Mouse (Mus musculus) lung, embryonic 16.5 days (tissue): Measurements from ENCODE around the gene Susd6. TPM values are rescaled to one million over a fixed set of nuclear protein-coding genes. Genes with fewer than 3 reads are reported as not detected.
A peak's percentile ranks its signal among the peaks of the same experiment; 100 is the strongest.
"Not testable (repeated sequence)": the region's sequence is repeated elsewhere in the genome, so short reads cannot be mapped to it uniquely, and the experiment has no call there.

Source experiments
- ATAC-seq: fragments of 200-750 bp; cut with Nextera tagmentation; 2 replicates; pipeline ENCODE4 v1.8.0; 2017; ENCODE audit warnings: low read depth, mild to moderate bottlenecking, moderate library complexity
- H3K27ac ChIP-seq: fragments of 300-500 bp; sonication (generic); 2 replicates; pipeline ENCODE4 v1.5.1; 2014; ENCODE audit warnings: mild to moderate bottlenecking, control low read depth, low read length
- H3K27me3 ChIP-seq: fragments of 300-500 bp; sonication (generic); 2 replicates; pipeline ENCODE4 v1.6.1; 2014; ENCODE audit warnings: low read depth, low read length, mixed read lengths; ENCODE audit not compliant: control insufficient read depth, insufficient read depth
- H3K36me3 ChIP-seq: fragments of 300-500 bp; sonication (generic); 2 replicates; pipeline ENCODE4 v1.6.1; 2014; ENCODE audit warnings: low read length; ENCODE audit not compliant: control insufficient read depth, insufficient read depth
- H3K4me1 ChIP-seq: fragments of 300-500 bp; sonication (generic); replicated peaks from 2 replicates; pipeline ENCODE4 v1.6.1; 2014; ENCODE audit warnings: low read length, mixed read lengths; ENCODE audit not compliant: control insufficient read depth, insufficient read depth
- H3K4me2 ChIP-seq: fragments of 300-500 bp; sonication (generic); 2 replicates; pipeline ENCODE4 v1.6.1; 2014; ENCODE audit warnings: low read depth, low read length, control low read depth
- H3K4me3 ChIP-seq: fragments of 300-500 bp; sonication (generic); 2 replicates; pipeline ENCODE4 v1.5.1; 2014; ENCODE audit warnings: mild to moderate bottlenecking, low read length, control low read depth
- H3K9ac ChIP-seq: fragments of 300-500 bp; sonication (generic); 2 replicates; pipeline ENCODE4 v1.6.1; 2014; ENCODE audit warnings: low read length, control low read depth
- H3K9me3 ChIP-seq: fragments of 300-500 bp; sonication (generic); 2 replicates; pipeline ENCODE4 v1.6.1; 2016; ENCODE audit warnings: low read length; ENCODE audit not compliant: control insufficient read depth
- WGBS: fragments of 180-500 bp; shearing (Covaris S2); extraction: QIAGEN DNeasy Blood & Tissue Kit; methylation state at CpG from one replicate; pipeline ENCODE4 v1.1.7; 2014; 5-methylcytosine and 5-hydroxymethylcytosine counted together
- polyA plus RNA-seq: library from polyadenylated mRNA; unstranded; fragments of >200 nt; fragmentation: Nextera tagmentation; extraction: Ambion mirVana; gene quantifications from 2 replicates; pipeline ENCODE4 v1.2.1, GENCODE M21; 2015

The Susd6 gene
- polyA plus RNA-seq, 1 experiment from 2014 or later = 21.9 TPM

GRCm38 (mm10) chr12:80815893-80816292 lies 25.6 kb downstream of the Susd6 start:
- H3K4me3 ChIP-seq = no peak overlapping the region
- H3K9ac ChIP-seq = no peak overlapping the region
- no peaks in the 10 kb centered on the region for H3K27me3 ChIP-seq
- no peak for ATAC-seq
- WGBS = 41% methylated on average over 3 of the region's 3 CpGs
- no peaks in the 10 kb centered on the region for H3K9me3 ChIP-seq
- peaks cover 59% of the 10 kb centered on the region for H3K4me1 ChIP-seq
- no peak overlapping the region for H3K4me2 ChIP-seq
- no peaks in the 10 kb centered on the region for H3K36me3 ChIP-seq
- peak overlapping the region; percentile 37 for H3K27ac ChIP-seq

GRCm38 (mm10) chr12:80816380-80817086 lies 26.2 kb downstream of the Susd6 start:
- Histone ChIP-seq H3K4me3 (no peak overlapping the region), H3K27ac (peak overlapping the region; percentile 3; the same call in 1 of the 2 replicates), H3K36me3 (no peaks in the 10 kb centered on the region), H3K4me1 (peaks cover 62% of the 10 kb centered on the region), H3K9me3 (no peaks in the 10 kb centered on the region), H3K4me2 (no peak overlapping the region), H3K9ac (no peak overlapping the region), H3K27me3 (no peaks in the 10 kb centered on the region)
- ATAC-seq = no peak
- WGBS = 60% methylated on average over 1 of the region's 1 CpGs

- no peak overlapping the region for H3K4me3 ChIP-seq
- ATAC-seq = peak; percentile 31; the same call in 1 of the 2 replicates
- H3K4me2 ChIP-seq = no peak overlapping the region
- no peak overlapping the region for H3K9ac ChIP-seq
- H3K9me3 ChIP-seq = no peaks in the 10 kb centered on the region
- H3K4me1 ChIP-seq = peaks cover 59% of the 10 kb centered on the region
- no peak overlapping the region; the same call in 1 of the 2 replicates for H3K27ac ChIP-seq
- H3K36me3 ChIP-seq = no peaks in the 10 kb centered on the region
- H3K27me3 ChIP-seq = no peaks in the 10 kb centered on the region
Measured at GRCm38 (mm10) chr12:80817697-80818235, 27.5 kb downstream of the Susd6 start.

GRCm38 (mm10) chr12:80819020-80819419 lies 28.7 kb downstream of the Susd6 start:
- H3K4me1 ChIP-seq = peaks cover 59% of the 10 kb centered on the region
- WGBS = 16% methylated on average over 2 of the region's 2 CpGs
- not testable (repeated sequence) for H3K4me3 ChIP-seq, H3K27me3 ChIP-seq, H3K9me3 ChIP-seq, H3K9ac ChIP-seq, H3K4me2 ChIP-seq, H3K36me3 ChIP-seq
- ATAC-seq = peak; percentile 26; the same call in 1 of the 2 replicates
- peak overlapping the region; percentile 73; the same call in 1 of the 2 replicates for H3K27ac ChIP-seq

- Histone ChIP-seq H3K4me3 (no peak overlapping the region), H3K9ac (no peak overlapping the region), H3K4me2 (no peak overlapping the region), H3K36me3 (no peaks in the 10 kb centered on the region), H3K27ac (peak overlapping the region; percentile 88), H3K27me3 (no peaks in the 10 kb centered on the region), H3K4me1 (peaks cover 52% of the 10 kb centered on the region), H3K9me3 (no peaks in the 10 kb centered on the region)
- WGBS = 67% methylated on average over 4 of the region's 4 CpGs
- peak; percentile 58; the same call in 1 of the 2 replicates for ATAC-seq
Measured at GRCm38 (mm10) chr12:80821312-80822007, 31.1 kb downstream of the Susd6 start.

- Histone ChIP-seq H3K9me3 (no peaks in the 10 kb centered on the region), H3K36me3 (no peaks in the 10 kb centered on the region), H3K9ac (no peak overlapping the region), H3K4me1 (peaks cover 48% of the 10 kb centered on the region), H3K4me2 (no peak overlapping the region), H3K4me3 (no peak overlapping the region), H3K27ac (no peak overlapping the region), H3K27me3 (no peaks in the 10 kb centered on the region)
- WGBS = 89% methylated on average over 7 of the region's 7 CpGs
- ATAC-seq = no peak
Measured at GRCm38 (mm10) chr12:80822533-80822932, 32.2 kb downstream of the Susd6 start.

- Histone ChIP-seq H3K27me3 (no peaks in the 10 kb centered on the region), H3K4me2 (no peak overlapping the region), H3K36me3 (no peaks in the 10 kb centered on the region), H3K4me1 (peaks cover 53% of the 10 kb centered on the region), H3K27ac (no peak overlapping the region), H3K9ac (no peak overlapping the region), H3K4me3 (no peak overlapping the region), H3K9me3 (no peaks in the 10 kb centered on the region)
- ATAC-seq = no peak
- WGBS = 54% methylated on average over 1 of the region's 1 CpGs
Measured at GRCm38 (mm10) chr12:80824202-80824601, 33.9 kb downstream of the Susd6 start.

- Histone ChIP-seq H3K4me2 (no peak overlapping the region), H3K9ac (no peak overlapping the region), H3K27ac (peak overlapping the region; percentile 54), H3K9me3 (no peaks in the 10 kb centered on the region), H3K4me3 (no peak overlapping the region), H3K4me1 (peaks cover 45% of the 10 kb centered on the region), H3K27me3 (no peaks in the 10 kb centered on the region), H3K36me3 (0 out of 2 replicates have a peak, but pooled peaks cover 2% of the 10 kb centered on the region)
- WGBS = 39% methylated on average over 1 of the region's 1 CpGs
- peak; percentile 78 for ATAC-seq
Measured at GRCm38 (mm10) chr12:80826423-80826822, 36.1 kb downstream of the Susd6 start.

GRCm38 (mm10) chr12:80827464-80828015 lies 37.2 kb downstream of the Susd6 start:
- Histone ChIP-seq H3K9me3 (no peaks in the 10 kb centered on the region), H3K27me3 (no peaks in the 10 kb centered on the region), H3K4me2 (0 out of 2 replicates have a peak overlapping the region, but pooled peaks have one; percentile 27), H3K4me1 (peaks cover 38% of the 10 kb centered on the region), H3K4me3 (no peak overlapping the region), H3K36me3 (0 out of 2 replicates have a peak, but pooled peaks cover 2% of the 10 kb centered on the region), H3K9ac (peak overlapping the region; percentile 8; the same call in 1 of the 2 replicates), H3K27ac (peak overlapping the region; percentile 85)
- WGBS = 26% methylated on average over 5 of the region's 5 CpGs
- peak; percentile 32; the same call in 1 of the 2 replicates for ATAC-seq
